Mouse (Mus musculus) embryonic fibroblast, embryonic 13.5 days (primary cell): ENCODE data around the gene Mapk1ip1.

Source experiments
- CTCF ChIP-seq: IDR thresholded peaks from 2 replicates; pipeline ENCODE4 v1.5.1; 2011; ENCODE audit warnings: mild to moderate bottlenecking, control low read depth, low read length, moderate library complexity, borderline replicate concordance; ENCODE audit not compliant: insufficient read depth
- POLR2A ChIP-seq: IDR thresholded peaks from 2 replicates; pipeline ENCODE4 v1.6.1; 2011; ENCODE audit warnings: low read depth, mild to moderate bottlenecking, control low read depth, low read length, moderate library complexity

DNA sequence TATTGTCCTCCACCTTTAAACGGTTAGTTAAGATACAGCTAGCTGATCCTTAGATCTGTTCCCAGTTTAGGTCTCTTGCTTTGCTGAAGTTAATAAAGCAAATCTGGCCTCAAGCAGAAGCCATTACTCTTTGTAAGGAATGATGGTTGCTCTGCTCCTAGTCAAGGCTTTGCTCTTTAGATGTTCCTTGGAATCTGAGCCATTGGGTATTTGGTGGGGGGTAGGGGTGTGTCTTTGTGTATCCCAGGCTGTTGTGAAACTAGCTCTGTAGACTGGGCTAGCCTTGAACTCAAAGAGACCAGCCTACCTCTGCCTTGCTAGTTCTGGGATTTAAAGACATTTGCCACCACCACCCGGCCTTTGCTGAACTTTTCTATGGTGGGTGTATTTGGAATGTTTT is 8.1 kb upstream of the Mapk1ip1 start:
- TF ChIP-seq CTCF (no peak), POLR2A (no peak)
